Mouse (Mus musculus): ENCODE measurements at regions not wholly inside any gene's neighbourhood (a gene's known extent, or its start where the extent isn't known, plus 50 kb on each side); places are given as distances from the start of the nearest gene placed in this dataset.

- no peak for ATAC-seq (ENCODE audit: low FRiP score)
- Histone ChIP-seq H3K4me2 (no peak overlapping the region), H3K27ac (no peak overlapping the region), H3K9ac (no peak overlapping the region), H3K27me3 (no peaks in the 10 kb centered on the region), H3K36me3 (no peaks in the 10 kb centered on the region), H3K9me3 (no peaks in the 10 kb centered on the region), H3K4me1 (replicated peaks) (no peaks in the 10 kb centered on the region), H3K4me3 (no peak overlapping the region)
- WGBS, result 65% methylated on average over 3 of the region's 3 CpGs
Measured at GRCm38 (mm10) chr5:126551676-126552075, 689.9 kb upstream of the Tmem132c start.

- H3K4me2 ChIP-seq, result no peak overlapping the region
- no peaks in the 10 kb centered on the region for H3K9me3 ChIP-seq
- 34% methylated on average over 4 of the region's 4 CpGs for WGBS
- H3K36me3 ChIP-seq, result no peaks in the 10 kb centered on the region
- no peak for ATAC-seq (ENCODE audit: low FRiP score)
- no peaks in the 10 kb centered on the region for H3K27me3 ChIP-seq
- H3K4me3 ChIP-seq, result no peak overlapping the region
- H3K4me1 ChIP-seq (replicated peaks), result no peaks in the 10 kb centered on the region; the same call in 1 of the 2 replicates
- no peak overlapping the region for H3K27ac ChIP-seq
- no peak overlapping the region for H3K9ac ChIP-seq
Measured at GRCm38 (mm10) chr5:126559011-126559410, 682.6 kb upstream of the Tmem132c start.

- no peak overlapping the region for H3K27ac ChIP-seq
- H3K4me1 ChIP-seq (replicated peaks), result no peaks in the 10 kb centered on the region
- H3K27me3 ChIP-seq, result no peaks in the 10 kb centered on the region
- no peak overlapping the region for H3K4me2 ChIP-seq
- no peak overlapping the region for H3K4me3 ChIP-seq
- H3K36me3 ChIP-seq, result no peaks in the 10 kb centered on the region
- WGBS, result 87% methylated on average over 2 of the region's 2 CpGs
- no peak for ATAC-seq (ENCODE audit: low FRiP score)
- H3K9ac ChIP-seq, result no peak overlapping the region
- no peaks in the 10 kb centered on the region for H3K9me3 ChIP-seq
Measured at GRCm38 (mm10) chr5:126565817-126566216, 675.8 kb upstream of the Tmem132c start.

- H3K4me2 ChIP-seq, result no peak overlapping the region
- H3K4me3 ChIP-seq, result no peak overlapping the region
- H3K9ac ChIP-seq, result no peak overlapping the region
- H3K4me1 ChIP-seq (replicated peaks), result no peaks in the 10 kb centered on the region
- 83% methylated on average over 6 of the region's 6 CpGs for WGBS
- ATAC-seq (ENCODE audit: low FRiP score), result no peak
- no peaks in the 10 kb centered on the region for H3K36me3 ChIP-seq
- no peaks in the 10 kb centered on the region for H3K9me3 ChIP-seq
- no peaks in the 10 kb centered on the region for H3K27me3 ChIP-seq
- no peak overlapping the region for H3K27ac ChIP-seq
Measured at GRCm38 (mm10) chr5:126566226-126566625, 675.4 kb upstream of the Tmem132c start.

- no peak for ATAC-seq (ENCODE audit: low FRiP score)
- Histone ChIP-seq H3K36me3 (no peaks in the 10 kb centered on the region), H3K4me3 (no peak overlapping the region), H3K4me2 (no peak overlapping the region), H3K27ac (no peak overlapping the region), H3K9ac (no peak overlapping the region), H3K27me3 (no peaks in the 10 kb centered on the region), H3K4me1 (replicated peaks) (no peaks in the 10 kb centered on the region), H3K9me3 (no peaks in the 10 kb centered on the region)
- 86% methylated on average over 2 of the region's 2 CpGs for WGBS
Measured at GRCm38 (mm10) chr5:126573766-126574165, 667.8 kb upstream of the Tmem132c start.

- H3K27me3 ChIP-seq, result no peaks in the 10 kb centered on the region
- no peak overlapping the region for H3K4me3 ChIP-seq
- peaks cover 17% of the 10 kb centered on the region for H3K4me1 ChIP-seq (replicated peaks)
- 60% methylated on average over 12 of the region's 12 CpGs for WGBS
- H3K9ac ChIP-seq, result no peak overlapping the region
- no peak overlapping the region for H3K27ac ChIP-seq
- peaks cover 3% of the 10 kb centered on the region; the same call in 1 of the 2 replicates for H3K9me3 ChIP-seq
- ATAC-seq (ENCODE audit: low FRiP score), result no peak
- no peaks in the 10 kb centered on the region for H3K36me3 ChIP-seq
- H3K4me2 ChIP-seq, result no peak overlapping the region
Measured at GRCm38 (mm10) chr5:126597786-126598330, 643.8 kb upstream of the Tmem132c start.

- 72% methylated on average over 5 of the region's 5 CpGs for WGBS
- Histone ChIP-seq H3K27me3 (no peaks in the 10 kb centered on the region), H3K4me1 (replicated peaks) (peaks cover 17% of the 10 kb centered on the region), H3K36me3 (no peaks in the 10 kb centered on the region), H3K4me3 (no peak overlapping the region), H3K4me2 (no peak overlapping the region), H3K9me3 (peaks cover 3% of the 10 kb centered on the region; the same call in 1 of the 2 replicates), H3K9ac (no peak overlapping the region), H3K27ac (no peak overlapping the region)
- ATAC-seq (ENCODE audit: low FRiP score), result no peak
Measured at GRCm38 (mm10) chr5:126599561-126599960, 642.0 kb upstream of the Tmem132c start.

- no peaks in the 10 kb centered on the region for H3K4me1 ChIP-seq (replicated peaks)
- H3K36me3 ChIP-seq, result no peaks in the 10 kb centered on the region
- ATAC-seq (ENCODE audit: low FRiP score), result no peak
- 89% methylated on average over 5 of the region's 5 CpGs for WGBS
- no peak overlapping the region for H3K4me2 ChIP-seq
- H3K27me3 ChIP-seq, result no peaks in the 10 kb centered on the region
- H3K27ac ChIP-seq, result no peak overlapping the region
- H3K9me3 ChIP-seq, result no peaks in the 10 kb centered on the region
- H3K9ac ChIP-seq, result no peak overlapping the region
- H3K4me3 ChIP-seq, result no peak overlapping the region
Measured at GRCm38 (mm10) chr5:126606756-126607155, 634.9 kb upstream of the Tmem132c start.

GRCm38 (mm10) chr5:126612571-126612970 is 629.0 kb upstream of the Tmem132c start:
- ATAC-seq (ENCODE audit: low FRiP score), result no peak
- no peak overlapping the region for H3K4me2 ChIP-seq
- no peak overlapping the region for H3K27ac ChIP-seq
- H3K4me3 ChIP-seq, result no peak overlapping the region
- WGBS, result 92% methylated on average over 4 of the region's 4 CpGs
- no peaks in the 10 kb centered on the region for H3K4me1 ChIP-seq (replicated peaks)
- H3K9me3 ChIP-seq, result no peaks in the 10 kb centered on the region
- no peaks in the 10 kb centered on the region for H3K36me3 ChIP-seq
- H3K27me3 ChIP-seq, result no peaks in the 10 kb centered on the region
- H3K9ac ChIP-seq, result no peak overlapping the region

- no peak overlapping the region for H3K4me3 ChIP-seq
- no peak overlapping the region for H3K27ac ChIP-seq
- no peaks in the 10 kb centered on the region for H3K36me3 ChIP-seq
- no peaks in the 10 kb centered on the region for H3K9me3 ChIP-seq
- H3K9ac ChIP-seq, result no peak overlapping the region
- 91% methylated on average over 6 of the region's 6 CpGs for WGBS
- H3K4me2 ChIP-seq, result no peak overlapping the region
- no peaks in the 10 kb centered on the region for H3K4me1 ChIP-seq (replicated peaks)
- H3K27me3 ChIP-seq, result no peaks in the 10 kb centered on the region
- ATAC-seq (ENCODE audit: low FRiP score), result no peak
Measured at GRCm38 (mm10) chr5:126622551-126622950, 619.1 kb upstream of the Tmem132c start.

GRCm38 (mm10) chr5:126623205-126623604 is 618.4 kb upstream of the Tmem132c start:
- H3K27me3 ChIP-seq, result no peaks in the 10 kb centered on the region
- H3K4me2 ChIP-seq, result no peak overlapping the region
- H3K27ac ChIP-seq, result no peak overlapping the region
- H3K4me1 ChIP-seq (replicated peaks), result no peaks in the 10 kb centered on the region
- H3K4me3 ChIP-seq, result no peak overlapping the region
- H3K9ac ChIP-seq, result no peak overlapping the region
- WGBS, result 10% methylated on average over 6 of the region's 6 CpGs
- no peaks in the 10 kb centered on the region for H3K9me3 ChIP-seq
- ATAC-seq (ENCODE audit: low FRiP score), result no peak
- no peaks in the 10 kb centered on the region for H3K36me3 ChIP-seq

- H3K27ac ChIP-seq, result no peak overlapping the region
- H3K9me3 ChIP-seq, result no peaks in the 10 kb centered on the region
- H3K27me3 ChIP-seq, result no peaks in the 10 kb centered on the region
- H3K9ac ChIP-seq, result no peak overlapping the region
- H3K4me1 ChIP-seq (replicated peaks), result no peaks in the 10 kb centered on the region
- no peak overlapping the region for H3K4me3 ChIP-seq
- H3K4me2 ChIP-seq, result no peak overlapping the region
- H3K36me3 ChIP-seq, result no peaks in the 10 kb centered on the region
- no peak for ATAC-seq (ENCODE audit: low FRiP score)
- 22% methylated on average over 2 of the region's 2 CpGs for WGBS
Measured at GRCm38 (mm10) chr5:126629826-126630225, 611.8 kb upstream of the Tmem132c start.

- Histone ChIP-seq H3K36me3 (no peaks in the 10 kb centered on the region), H3K27ac (no peak overlapping the region), H3K27me3 (no peaks in the 10 kb centered on the region), H3K4me2 (no peak overlapping the region), H3K9ac (no peak overlapping the region), H3K4me1 (replicated peaks) (no peaks in the 10 kb centered on the region), H3K9me3 (no peaks in the 10 kb centered on the region), H3K4me3 (no peak overlapping the region)
- WGBS, result 88% methylated on average over 7 of the region's 7 CpGs
- no peak for ATAC-seq (ENCODE audit: low FRiP score)
Measured at GRCm38 (mm10) chr5:126650415-126650814, 591.2 kb upstream of the Tmem132c start.
